In genomic region chr19:54114588-54115317, GRCm38 (mm10) we compare ENCODE assay signal across 7 mouse cellular contexts.
DNase-seq lines count a peak whose midpoint lies in the region; ATAC-seq and TF ChIP-seq lines count a peak whose summit lies in the region.

No protein-coding gene starts in this region.

- peaks cover 4% of the 10 kb centered on the region; the same call in 1 of the 2 replicates for H3K9me3 ChIP-seq in hindbrain, embryonic 13.5 days

- DNase-seq in adrenal gland, adult (ENCODE audit: inconsistent age in 2 of 2, low spot score in 1 of 2), result peak; percentile 55 to 86
- DNase-seq in cerebellum, adult 9-11 months, result peak; percentile 7
- DNase-seq in forelimb bud, embryonic 11.5 days (ENCODE audit: low read depth, low spot score), result peak; percentile 17
- DNase-seq in left cerebral cortex, adult 2 months (ENCODE audit: extremely low spot score in 1 of 2, low spot score in 2 of 2), result peak; percentile 13 to 17
- DNase-seq in retina, postnatal 1 day, result peak; percentile 77

- no peaks in the 10 kb centered on the region for H3K36me3 ChIP-seq in hindbrain, embryonic 13.5 days

- H3K4me3 ChIP-seq in hindbrain, embryonic 13.5 days, result peak overlapping the region; percentile 43
- peak overlapping the region; percentile 48 for H3K4me3 ChIP-seq in left cerebral cortex, adult 2 months

- H3K4me2 ChIP-seq in hindbrain, embryonic 13.5 days, result peak overlapping the region; percentile 55

- H3K27ac ChIP-seq in hindbrain, embryonic 13.5 days, result no peak overlapping the region
- H3K27ac ChIP-seq in left cerebral cortex, adult 2 months, result no peak overlapping the region

- peak; percentile 83 for ATAC-seq in hindbrain, embryonic 13.5 days (ENCODE audit: low FRiP score)
- ATAC-seq in megakaryocyte, adult 5-6 weeks (ENCODE audit: poor library complexity, severe bottlenecking), result peak; percentile 83

- 0 out of 2 replicates have a peak, but pooled peaks cover 4% of the 10 kb centered on the region for H3K27me3 ChIP-seq in hindbrain, embryonic 13.5 days

- WGBS in hindbrain, embryonic 13.5 days, result 8% methylated on average over 22 of the region's 22 CpGs

- H3K9ac ChIP-seq in hindbrain, embryonic 13.5 days, result peak overlapping the region; percentile 46

- TF ChIP-seq CTCF in left cerebral cortex, adult 2 months (IDR thresholded peaks at IDR 0.05), result no peak

- peaks cover 16% of the 10 kb centered on the region for H3K4me1 ChIP-seq in hindbrain, embryonic 13.5 days (replicated peaks)

- intact Hi-C loops in left cerebral cortex, adult 2 months (cut with DNase I), result no loop called here

Comparison
In these comparisons a context has a peak if more than half of its experiments do, and no peak if none do; other contexts are left out.
1. DNase-seq: peak in every context shown above with its lines; median percentile 77 in retina, postnatal 1 day; 70 in adrenal gland, adult; 17 in forelimb bud, embryonic 11.5 days; 15 in left cerebral cortex, adult 2 months; 7 in cerebellum, adult 9-11 months.